Mouse (Mus musculus) heart, embryonic 11.5 days (tissue): ENCODE measurements around the gene Pld5. TPM values are rescaled to one million over a fixed set of nuclear protein-coding genes. Genes with fewer than 3 reads are reported as not detected.

Experiments used
- ATAC-seq: fragments of 200-750 bp; cut with Nextera tagmentation; replicated peaks from 2 replicates; pipeline ENCODE4 v1.8.0; 2017; ENCODE audit warnings: moderate library complexity; ENCODE audit not compliant: insufficient number of reproducible peaks, low FRiP score, low TSS enrichment
- H3K27ac ChIP-seq: fragments of 300-500 bp; sonication (generic); 2 replicates; pipeline ENCODE4 v1.5.1; 2014; ENCODE audit warnings: mild to moderate bottlenecking, low read depth, low read length
- H3K27me3 ChIP-seq: fragments of 300-500 bp; sonication (generic); 2 replicates; pipeline ENCODE4 v1.6.1; 2014; ENCODE audit warnings: mild to moderate bottlenecking, low read length, mixed read lengths; ENCODE audit not compliant: control insufficient read depth, insufficient read depth
- H3K36me3 ChIP-seq: fragments of 300-500 bp; sonication (generic); 2 replicates; pipeline ENCODE4 v1.6.1; 2014; ENCODE audit warnings: mild to moderate bottlenecking, low read length, moderate library complexity, mixed read lengths; ENCODE audit not compliant: control insufficient read depth, insufficient read depth
- H3K4me1 ChIP-seq: fragments of 300-500 bp; sonication (generic); 2 replicates; pipeline ENCODE4 v1.6.1; 2014; ENCODE audit warnings: low read length; ENCODE audit not compliant: control insufficient read depth, insufficient read depth
- H3K4me2 ChIP-seq: fragments of 300-500 bp; sonication (generic); 2 replicates; pipeline ENCODE4 v1.6.1; 2014; ENCODE audit warnings: mild to moderate bottlenecking, moderate library complexity
- H3K4me3 ChIP-seq: fragments of 300-500 bp; sonication (generic); 2 replicates; pipeline ENCODE4 v1.5.1; 2014; ENCODE audit warnings: low read depth, low read length
- H3K9ac ChIP-seq: fragments of 300-500 bp; sonication (generic); 2 replicates; pipeline ENCODE4 v1.6.1; 2014; ENCODE audit warnings: mild to moderate bottlenecking, low read depth, low read length, moderate library complexity
- H3K9me3 ChIP-seq: fragments of 300-500 bp; sonication (generic); replicated peaks from 2 replicates; pipeline ENCODE4 v1.6.1; 2016; ENCODE audit warnings: low read length; ENCODE audit not compliant: control insufficient read depth
- WGBS: fragments of 180-500 bp; shearing (Covaris S2); extraction: QIAGEN DNeasy Blood & Tissue Kit; methylation state at CpG from one replicate; pipeline ENCODE4 v1.1.7; 2014; ENCODE audit not compliant: insufficient replicate concordance; 5-methylcytosine and 5-hydroxymethylcytosine counted together
- polyA plus RNA-seq: library from polyadenylated mRNA; unstranded; fragments of >200 nt; fragmentation: Nextera tagmentation; extraction: Ambion mirVana; gene quantifications from 2 replicates; pipeline ENCODE4 v1.2.1, GENCODE M21; 2014

The Pld5 gene
- polyA plus RNA-seq, 1 experiment from 2014 or later = 0.39 TPM

DNA sequence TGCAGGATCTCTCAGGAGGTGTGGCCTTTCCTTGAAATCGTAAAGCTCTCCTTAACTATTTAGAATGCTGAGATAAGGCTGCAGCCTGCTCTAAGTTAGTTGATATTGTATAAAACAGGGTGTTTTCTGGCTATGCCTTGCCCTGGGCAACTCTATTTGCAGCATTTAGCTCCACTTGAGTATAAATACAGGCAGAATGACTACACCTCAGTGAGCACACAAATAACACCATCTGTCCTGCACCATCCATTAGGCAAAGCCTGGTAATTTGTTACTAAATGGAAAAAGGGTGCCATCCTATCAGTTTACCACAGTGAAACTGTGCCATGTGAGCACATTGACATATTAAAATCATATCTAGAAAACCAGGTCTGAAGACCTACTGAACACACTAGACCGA is 149.3 kb downstream of the Pld5 start:
- Histone ChIP-seq H3K4me3 (no peak overlapping the region), H3K4me2 (no peak overlapping the region), H3K9ac (no peak overlapping the region), H3K9me3 (no peaks in the 10 kb centered on the region), H3K27ac (no peak overlapping the region), H3K4me1 (peaks cover 6% of the 10 kb centered on the region; the same call in 1 of the 2 replicates), H3K36me3 (no peaks in the 10 kb centered on the region), H3K27me3 (peaks cover 22% of the 10 kb centered on the region)
- WGBS = 50% methylated on average over 2 of the region's 2 CpGs
- no peak for ATAC-seq

DNA sequence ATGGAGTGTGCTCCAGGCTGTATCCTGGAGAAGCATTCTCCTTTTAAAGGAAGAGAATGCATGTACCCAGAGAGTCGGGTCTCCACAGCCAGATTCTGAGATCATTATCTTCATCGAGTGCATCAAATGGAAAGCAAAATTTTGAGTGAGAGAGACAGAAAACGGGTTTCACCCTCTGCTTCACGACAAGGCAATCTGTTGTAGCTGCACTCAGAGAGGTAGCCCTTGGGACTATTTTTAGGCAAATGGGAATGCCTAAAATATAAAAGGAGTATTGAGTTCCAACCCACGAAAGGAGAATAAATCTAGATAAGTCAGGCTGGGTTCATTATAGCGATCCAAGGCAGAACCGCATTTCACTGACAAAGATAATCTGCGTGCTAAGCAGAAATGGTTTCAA is 150.7 kb downstream of the Pld5 start:
- 57% methylated on average over 8 of the region's 8 CpGs for WGBS
- H3K4me2 ChIP-seq = peak overlapping the region; percentile 6
- no peak overlapping the region for H3K27ac ChIP-seq
- ATAC-seq = no peak
- H3K4me3 ChIP-seq = no peak overlapping the region
- H3K9me3 ChIP-seq = no peaks in the 10 kb centered on the region
- peaks cover 6% of the 10 kb centered on the region; the same call in 1 of the 2 replicates for H3K4me1 ChIP-seq
- H3K36me3 ChIP-seq = no peaks in the 10 kb centered on the region
- no peak overlapping the region for H3K9ac ChIP-seq
- H3K27me3 ChIP-seq = peaks cover 23% of the 10 kb centered on the region

DNA sequence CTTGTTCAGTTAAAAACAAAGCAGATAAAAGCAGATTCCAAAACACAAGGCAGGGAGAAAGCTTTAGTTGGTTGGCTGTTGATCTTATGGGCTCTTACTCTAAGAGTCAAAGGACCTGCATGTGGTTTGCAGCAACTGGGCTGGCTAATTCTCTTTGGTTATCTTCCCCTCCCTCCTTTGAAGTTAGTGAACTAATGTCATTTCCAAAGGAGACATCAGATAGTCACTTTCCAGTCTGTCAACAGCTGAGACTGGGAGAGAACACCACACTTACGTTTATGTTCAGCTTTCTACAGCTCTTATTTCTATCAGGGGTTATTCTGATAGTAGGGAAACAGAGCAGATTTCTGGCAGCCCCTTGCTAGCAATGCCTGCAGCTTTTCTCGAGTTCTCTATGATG is 151.3 kb downstream of the Pld5 start:
- H3K27me3 ChIP-seq = peaks cover 25% of the 10 kb centered on the region
- WGBS = 13% methylated on average over 2 of the region's 2 CpGs
- 0 out of 2 replicates have a peak, but pooled peaks have one; percentile 52 for ATAC-seq

DNA sequence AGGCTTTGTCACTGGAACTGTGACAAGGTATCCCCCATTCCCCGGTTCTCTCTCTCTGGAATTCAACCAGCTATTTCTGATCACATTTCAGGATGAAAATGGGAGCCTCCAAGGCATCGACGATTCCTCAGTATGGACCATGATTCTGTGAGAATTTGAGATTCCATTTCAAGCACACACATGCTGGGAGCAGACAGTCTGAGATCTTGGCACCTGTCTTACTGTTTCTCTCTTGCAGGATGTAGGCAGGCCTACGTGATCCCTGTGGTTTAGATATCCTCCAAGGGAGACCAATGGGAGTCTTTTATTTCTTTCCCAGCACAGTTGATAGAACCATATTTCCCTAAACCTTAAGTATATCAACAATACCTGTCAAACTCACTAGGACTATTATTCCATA is 159.5 kb downstream of the Pld5 start:
- H3K36me3 ChIP-seq = no peaks in the 10 kb centered on the region
- no peaks in the 10 kb centered on the region for H3K9me3 ChIP-seq
- no peak overlapping the region for H3K4me2 ChIP-seq
- H3K9ac ChIP-seq = no peak overlapping the region
- H3K27ac ChIP-seq = no peak overlapping the region
- H3K4me3 ChIP-seq = no peak overlapping the region
- ATAC-seq = no peak
- peaks cover 4% of the 10 kb centered on the region; the same call in 1 of the 2 replicates for H3K4me1 ChIP-seq
- 85% methylated on average over 4 of the region's 4 CpGs for WGBS
- 0 out of 2 replicates have a peak, but pooled peaks cover 3% of the 10 kb centered on the region for H3K27me3 ChIP-seq

More for the DNA sequence above, 151.3 kb downstream of the Pld5 start:
- Histone ChIP-seq H3K27ac (no peak overlapping the region), H3K4me3 (no peak overlapping the region), H3K9me3 (no peaks in the 10 kb centered on the region), H3K36me3 (no peaks in the 10 kb centered on the region), H3K9ac (no peak overlapping the region), H3K4me1 (peaks cover 6% of the 10 kb centered on the region; the same call in 1 of the 2 replicates), H3K4me2 (peak overlapping the region; percentile 6)

DNA sequence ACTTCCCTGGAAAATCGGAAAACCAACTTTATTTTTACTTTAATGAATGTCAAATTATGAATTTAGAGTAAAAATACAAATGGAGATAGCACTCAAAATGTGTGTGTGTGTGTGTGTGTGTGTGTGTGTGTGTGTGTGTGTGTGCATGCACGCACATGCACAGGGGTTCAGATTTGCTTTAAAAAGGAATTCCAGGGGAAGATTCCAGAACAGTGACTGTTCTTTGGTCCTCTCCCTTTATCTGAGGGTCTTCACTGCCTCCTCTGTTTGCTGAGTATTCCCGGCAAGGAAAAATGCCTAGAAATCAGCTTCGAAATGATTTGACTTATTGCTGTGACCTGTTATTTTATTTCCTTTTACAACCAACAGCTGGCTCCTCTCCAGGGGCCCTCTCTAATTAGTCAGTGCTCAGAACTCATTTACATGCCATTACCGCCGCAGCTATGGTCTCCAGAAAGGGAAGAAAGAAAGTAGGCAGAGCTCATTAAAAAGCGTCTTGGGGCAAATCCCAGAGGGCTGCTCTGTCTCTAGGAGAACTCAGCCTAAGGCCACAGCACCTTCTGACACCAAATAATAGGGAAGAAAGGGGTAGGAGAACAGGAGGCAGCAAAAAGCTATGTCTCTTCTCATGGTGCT is 176.3 kb downstream of the Pld5 start:
- Histone ChIP-seq H3K4me1 (no peaks in the 10 kb centered on the region), H3K9me3 (no peaks in the 10 kb centered on the region), H3K27me3 (no peaks in the 10 kb centered on the region), H3K36me3 (no peaks in the 10 kb centered on the region), H3K4me3 (no peak overlapping the region), H3K27ac (no peak overlapping the region), H3K9ac (no peak overlapping the region), H3K4me2 (no peak overlapping the region)
- ATAC-seq = no peak
- WGBS = 42% methylated on average over 7 of the region's 7 CpGs

DNA sequence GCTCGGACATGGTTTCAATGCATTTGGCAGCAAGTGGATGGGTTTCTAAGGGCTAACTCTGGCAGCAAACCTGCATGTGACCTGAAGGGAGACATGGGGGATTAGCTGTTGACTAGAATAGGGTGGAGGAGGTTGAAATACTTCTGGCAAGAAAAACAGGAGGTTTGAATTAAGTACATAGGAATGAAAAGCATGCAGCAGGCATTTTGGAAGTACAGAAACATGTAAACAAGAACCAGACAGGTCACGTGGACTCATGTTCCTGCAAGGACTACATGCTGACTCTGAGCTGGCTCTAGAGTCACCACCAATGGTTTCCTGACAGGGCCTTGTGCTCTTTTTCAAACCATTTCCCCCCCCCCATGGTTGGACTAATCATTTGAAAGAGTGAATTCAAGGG is 183.0 kb downstream of the Pld5 start:
- no peak for ATAC-seq
- H3K36me3 ChIP-seq = no peaks in the 10 kb centered on the region
- H3K4me2 ChIP-seq = no peak overlapping the region
- no peaks in the 10 kb centered on the region for H3K27me3 ChIP-seq
- H3K4me3 ChIP-seq = no peak overlapping the region
- H3K9me3 ChIP-seq = no peaks in the 10 kb centered on the region
- WGBS = 58% methylated on average over 2 of the region's 2 CpGs
- H3K9ac ChIP-seq = no peak overlapping the region
- H3K4me1 ChIP-seq = no peaks in the 10 kb centered on the region
- no peak overlapping the region for H3K27ac ChIP-seq

DNA sequence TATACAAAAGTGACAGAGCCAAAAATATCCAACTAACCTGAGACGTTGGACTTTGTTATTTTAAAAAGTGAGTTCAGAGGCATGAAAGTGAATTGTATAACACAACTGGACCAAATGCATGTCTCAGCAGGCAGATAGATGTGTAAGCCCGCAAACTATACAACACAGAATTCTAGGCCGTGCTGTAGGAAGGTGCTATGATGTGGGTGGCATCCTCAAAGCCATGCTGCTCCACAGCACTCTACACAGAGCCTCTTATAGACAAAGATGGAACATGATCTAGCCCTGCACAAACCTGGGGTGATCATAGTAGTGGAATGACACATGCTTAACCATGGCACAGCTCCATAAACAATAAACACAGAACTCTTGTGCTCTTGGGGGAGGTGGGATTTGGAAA is 185.7 kb downstream of the Pld5 start:
- H3K4me1 ChIP-seq = no peaks in the 10 kb centered on the region
- H3K4me3 ChIP-seq = no peak overlapping the region
- no peak overlapping the region for H3K4me2 ChIP-seq
- no peaks in the 10 kb centered on the region for H3K9me3 ChIP-seq
- H3K36me3 ChIP-seq = no peaks in the 10 kb centered on the region
- no peak overlapping the region for H3K9ac ChIP-seq
- WGBS = 71% methylated on average over 3 of the region's 3 CpGs
- no peaks in the 10 kb centered on the region for H3K27me3 ChIP-seq
- no peak overlapping the region for H3K27ac ChIP-seq
- no peak for ATAC-seq

DNA sequence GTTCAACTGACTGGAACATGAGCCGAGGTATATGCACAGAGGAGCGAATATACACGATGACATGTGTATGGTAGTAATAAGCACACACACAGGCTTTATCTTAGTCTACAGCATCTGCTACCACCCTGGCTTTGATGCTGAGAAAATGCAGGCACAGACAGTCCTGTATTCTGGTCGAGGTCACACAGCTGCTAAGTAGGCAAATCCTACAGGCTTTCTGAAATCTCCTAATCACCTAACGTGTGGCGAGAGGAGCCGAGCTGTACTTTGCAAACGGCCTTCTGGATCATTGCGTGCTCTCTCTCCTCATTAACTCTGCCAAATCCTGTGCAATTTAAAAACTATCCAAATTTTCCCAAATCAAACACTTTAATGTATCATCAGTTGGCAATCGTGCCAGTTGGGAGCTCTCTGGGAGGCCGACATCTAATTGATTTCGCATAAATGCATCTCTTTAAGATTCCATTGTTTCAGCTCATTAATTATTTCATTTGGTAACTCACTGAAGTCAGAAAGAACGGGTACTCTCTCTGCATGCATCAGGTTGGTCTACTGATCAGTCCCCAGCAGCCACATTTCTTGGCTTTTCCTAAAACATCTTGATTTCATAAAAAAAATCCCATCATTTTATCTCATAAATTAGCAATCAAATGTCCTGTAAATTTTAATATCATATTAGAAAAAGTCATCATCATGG is 189.0 kb downstream of the Pld5 start:
- Histone ChIP-seq H3K27me3 (no peaks in the 10 kb centered on the region), H3K36me3 (no peaks in the 10 kb centered on the region), H3K9ac (no peak overlapping the region), H3K27ac (no peak overlapping the region), H3K4me1 (no peaks in the 10 kb centered on the region), H3K4me3 (no peak overlapping the region), H3K9me3 (no peaks in the 10 kb centered on the region), H3K4me2 (no peak overlapping the region)
- WGBS = 71% methylated on average over 13 of the region's 13 CpGs
- no peak for ATAC-seq

DNA sequence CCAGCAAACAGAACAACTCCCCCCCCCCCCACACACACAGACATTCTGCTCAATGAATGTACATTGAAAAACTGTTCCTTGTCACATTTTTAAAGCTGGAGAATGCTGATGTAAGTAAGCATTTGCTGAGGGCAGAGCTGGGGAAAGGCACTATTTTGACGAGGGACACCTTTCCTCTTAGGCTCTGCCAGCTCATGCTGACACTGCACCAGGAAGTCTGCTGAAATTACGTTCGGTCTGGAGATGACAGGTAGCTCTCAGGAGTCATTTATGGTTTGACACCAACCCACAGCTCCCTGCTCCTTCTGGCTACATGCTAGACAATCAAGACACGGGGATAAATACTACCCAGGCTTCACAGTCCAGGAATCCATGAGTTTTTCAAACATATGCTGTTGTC is 192.8 kb downstream of the Pld5 start:
- no peak overlapping the region for H3K27ac ChIP-seq
- H3K36me3 ChIP-seq = no peaks in the 10 kb centered on the region
- no peak overlapping the region for H3K4me3 ChIP-seq
- H3K4me2 ChIP-seq = no peak overlapping the region
- H3K27me3 ChIP-seq = no peaks in the 10 kb centered on the region
- no peak for ATAC-seq
- WGBS = 48% methylated on average over 4 of the region's 4 CpGs
- H3K9ac ChIP-seq = no peak overlapping the region
- H3K9me3 ChIP-seq = no peaks in the 10 kb centered on the region
- H3K4me1 ChIP-seq = no peaks in the 10 kb centered on the region
